Mouse (Mus musculus) embryonic facial prominence, embryonic 12.5 days (tissue): ENCODE measurements at regions not wholly inside any gene's neighbourhood (a gene's known extent, or its start where the extent isn't known, plus 50 kb on each side); places are given as distances from the start of the nearest gene placed in this dataset.

Experiments used
- ATAC-seq: fragments of 200-750 bp; cut with Nextera tagmentation; 2 replicates; pipeline ENCODE4 v1.8.0; 2017; ENCODE audit not compliant: insufficient number of reproducible peaks, insufficient read depth, low FRiP score, low TSS enrichment
- H3K27ac ChIP-seq: fragments of 300-500 bp; sonication (generic); 2 replicates; pipeline ENCODE4 v1.5.1; 2016; ENCODE audit warnings: mild to moderate bottlenecking
- H3K27me3 ChIP-seq: fragments of 300-500 bp; sonication (generic); 2 replicates; pipeline ENCODE4 v1.6.1; 2016; ENCODE audit warnings: mild to moderate bottlenecking, moderate library complexity
- H3K36me3 ChIP-seq: fragments of 300-500 bp; sonication (generic); 2 replicates; pipeline ENCODE4 v1.6.1; 2016; ENCODE audit warnings: mild to moderate bottlenecking
- H3K4me1 ChIP-seq: fragments of 300-500 bp; sonication (generic); 2 replicates; pipeline ENCODE4 v1.6.1; 2016
- H3K4me2 ChIP-seq: fragments of 300-500 bp; sonication (generic); replicated peaks from 2 replicates; pipeline ENCODE4 v1.6.1; 2016; ENCODE audit warnings: mild to moderate bottlenecking, moderate library complexity
- H3K4me3 ChIP-seq: fragments of 300-500 bp; sonication (generic); 2 replicates; pipeline ENCODE4 v1.5.1; 2016; ENCODE audit warnings: mild to moderate bottlenecking
- H3K9ac ChIP-seq: fragments of 300-500 bp; sonication (generic); 2 replicates; pipeline ENCODE4 v1.6.1; 2016; ENCODE audit warnings: mild to moderate bottlenecking, moderate library complexity
- H3K9me3 ChIP-seq: fragments of 300-500 bp; sonication (generic); 2 replicates; pipeline ENCODE4 v1.6.1; 2016; ENCODE audit warnings: mild to moderate bottlenecking, moderate library complexity
- WGBS: fragments of 180-500 bp; shearing (Covaris S2); methylation state at CpG from one replicate; pipeline ENCODE4 v1.1.7; 2016; 5-methylcytosine and 5-hydroxymethylcytosine counted together

DNA sequence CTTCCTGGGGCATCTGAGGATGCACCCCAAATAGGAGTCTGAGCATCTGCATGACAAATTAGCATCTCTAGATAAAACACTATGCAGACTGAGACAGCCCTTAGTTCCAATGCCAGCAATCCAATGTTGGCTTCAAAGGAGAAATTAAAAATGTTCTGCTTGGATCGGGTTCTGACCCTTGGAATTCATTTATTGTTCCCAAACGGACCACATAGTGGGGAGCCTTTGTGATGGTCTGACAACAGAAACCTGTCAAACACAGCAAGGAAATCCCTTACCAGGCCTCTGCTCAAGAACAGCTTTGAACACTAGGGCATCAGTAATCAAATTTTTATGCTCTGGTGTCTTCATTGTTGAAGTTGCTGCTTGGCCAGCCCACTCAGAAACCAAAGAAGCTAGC, 237.1 kb downstream of the Slc4a3 start:
- Histone ChIP-seq H3K27me3 (no peaks in the 10 kb centered on the region), H3K36me3 (no peaks in the 10 kb centered on the region), H3K9ac (no peak overlapping the region), H3K27ac (no peak overlapping the region), H3K9me3 (no peaks in the 10 kb centered on the region), H3K4me1 (no peaks in the 10 kb centered on the region), H3K4me2 (no peak overlapping the region), H3K4me3 (no peak overlapping the region)
- 60% methylated on average over 2 of the region's 2 CpGs for WGBS
- no peak for ATAC-seq

DNA sequence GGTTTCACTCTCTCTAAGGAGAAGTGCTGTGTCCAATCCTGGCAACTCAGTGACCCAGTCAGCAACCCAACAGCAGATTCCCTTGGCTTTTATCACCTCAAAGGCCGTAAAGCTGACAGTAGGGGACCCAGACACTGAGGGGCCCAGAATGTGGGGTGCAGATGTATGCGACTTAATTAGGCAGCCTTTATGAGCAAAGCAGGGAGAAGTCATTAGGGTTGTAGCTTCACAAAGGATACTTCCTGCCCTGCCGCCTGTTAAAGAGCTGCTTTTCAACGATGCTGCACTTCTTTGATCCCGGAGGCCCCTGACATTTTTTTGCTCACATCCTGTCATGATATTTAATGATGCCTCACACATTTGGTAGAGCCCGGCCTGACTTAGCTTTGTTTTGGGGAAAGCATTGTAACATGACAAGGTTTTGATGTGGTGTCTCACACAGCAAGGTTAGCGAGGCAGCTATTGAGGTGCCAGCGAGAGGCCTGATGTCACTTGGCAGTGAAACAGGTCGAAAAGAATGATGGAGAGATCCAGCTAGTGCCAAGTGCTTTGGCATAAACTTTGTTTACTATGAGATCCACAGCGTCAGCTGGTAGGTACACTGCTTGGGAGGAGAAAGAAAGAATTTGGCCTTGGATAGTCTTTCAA, 240.2 kb downstream of the Slc4a3 start:
- Histone ChIP-seq H3K27ac (no peak overlapping the region), H3K36me3 (no peaks in the 10 kb centered on the region), H3K9me3 (no peaks in the 10 kb centered on the region), H3K27me3 (no peaks in the 10 kb centered on the region), H3K9ac (no peak overlapping the region), H3K4me3 (no peak overlapping the region), H3K4me2 (no peak overlapping the region), H3K4me1 (no peaks in the 10 kb centered on the region)
- ATAC-seq = no peak
- WGBS = 62% methylated on average over 10 of the region's 10 CpGs

DNA sequence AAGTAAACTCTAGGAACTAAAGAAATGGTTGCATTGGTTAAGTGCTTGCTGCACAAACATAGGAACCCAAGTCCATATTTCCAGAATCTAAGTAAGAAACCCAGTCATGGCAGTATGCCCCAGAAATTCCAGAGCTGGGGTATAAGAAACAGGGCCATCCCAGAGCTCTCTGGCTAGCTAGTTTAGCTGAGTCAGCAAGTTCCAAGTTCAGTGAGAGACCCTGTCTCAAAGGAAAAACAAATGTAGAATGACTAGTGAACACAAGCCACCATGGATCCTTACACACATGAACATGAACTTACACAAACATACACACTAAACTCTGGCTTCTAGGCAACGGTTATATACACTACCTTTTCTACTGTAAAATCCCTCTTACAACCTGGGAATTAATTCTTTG, 245.4 kb downstream of the Slc4a3 start:
- 87% methylated on average over 1 of the region's 1 CpGs for WGBS
- no peaks in the 10 kb centered on the region for H3K27me3 ChIP-seq

DNA sequence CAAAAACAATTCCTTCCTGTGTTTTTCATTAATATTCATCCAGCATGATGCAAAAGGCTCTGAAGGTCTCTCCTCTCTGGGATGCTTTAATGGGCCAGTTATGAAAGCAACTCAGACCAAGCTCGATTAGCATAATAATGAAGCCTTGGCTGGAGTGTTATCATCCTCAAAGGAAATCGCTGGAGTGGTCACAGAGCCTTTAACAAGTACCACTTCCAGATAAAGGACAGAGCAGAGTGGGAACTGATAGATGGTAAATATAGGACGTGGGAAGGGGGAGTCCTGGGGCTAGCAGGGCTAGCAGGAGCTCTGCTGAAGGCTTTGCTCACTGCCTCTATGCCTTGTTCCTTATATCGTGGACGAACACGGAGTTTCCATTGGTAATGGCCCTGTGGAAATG, 251.7 kb downstream of the Slc4a3 start:
- Histone ChIP-seq H3K4me1 (peaks cover 12% of the 10 kb centered on the region), H3K36me3 (no peaks in the 10 kb centered on the region), H3K4me2 (no peak overlapping the region), H3K27ac (no peak overlapping the region), H3K4me3 (no peak overlapping the region), H3K9ac (no peak overlapping the region), H3K27me3 (no peaks in the 10 kb centered on the region), H3K9me3 (0 out of 2 replicates have a peak, but pooled peaks cover 4% of the 10 kb centered on the region)
- no peak for ATAC-seq
- WGBS = 67% methylated on average over 6 of the region's 6 CpGs

More for the DNA sequence above, 245.4 kb downstream of the Slc4a3 start:
- H3K4me2 ChIP-seq = no peak overlapping the region
- H3K27ac ChIP-seq = no peak overlapping the region
- H3K9ac ChIP-seq = no peak overlapping the region
- H3K9me3 ChIP-seq = 0 out of 2 replicates have a peak, but pooled peaks cover 10% of the 10 kb centered on the region
- no peaks in the 10 kb centered on the region for H3K4me1 ChIP-seq
- H3K36me3 ChIP-seq = no peaks in the 10 kb centered on the region
- ATAC-seq = no peak
- no peak overlapping the region for H3K4me3 ChIP-seq

DNA sequence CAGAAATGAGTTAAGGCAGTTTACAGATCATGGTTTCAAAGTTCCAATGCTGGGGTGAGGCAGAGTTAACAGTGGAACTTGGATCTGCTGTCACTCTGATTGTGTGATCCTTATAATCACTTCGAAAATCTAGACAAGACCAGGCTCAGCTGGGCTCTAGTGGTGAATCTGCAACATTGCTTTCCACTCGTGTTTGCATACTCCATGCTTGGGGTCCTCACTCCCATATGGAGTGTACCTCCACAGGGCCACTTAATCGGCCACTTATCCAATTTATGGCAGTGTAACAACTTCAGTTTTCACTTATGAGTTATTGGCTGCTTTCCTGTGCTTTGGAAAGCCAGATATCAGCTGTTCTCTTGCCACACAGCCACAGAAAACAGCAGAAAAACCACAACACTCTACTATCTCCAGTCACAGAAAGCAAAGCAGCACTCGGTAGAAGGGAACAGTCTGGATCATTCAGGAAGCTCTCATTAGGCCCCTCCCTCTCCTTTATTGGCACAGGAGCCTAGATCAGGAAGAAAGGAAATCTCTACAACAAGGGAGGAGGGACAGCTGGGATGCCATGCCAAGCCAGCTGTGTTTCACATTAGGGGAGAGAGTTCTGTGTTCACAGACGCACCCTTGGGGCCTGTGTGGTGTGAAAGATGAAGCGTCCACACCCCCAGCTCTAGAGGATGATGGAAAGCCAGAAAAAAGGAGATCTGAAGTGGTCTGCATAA, 252.5 kb downstream of the Slc4a3 start:
- Histone ChIP-seq H3K27ac (peak overlapping the region; percentile 23; the same call in 1 of the 2 replicates), H3K9ac (no peak overlapping the region), H3K4me1 (peaks cover 12% of the 10 kb centered on the region), H3K4me3 (no peak overlapping the region), H3K9me3 (no peaks in the 10 kb centered on the region), H3K4me2 (no peak overlapping the region), H3K27me3 (no peaks in the 10 kb centered on the region), H3K36me3 (no peaks in the 10 kb centered on the region)
- WGBS = 60% methylated on average over 6 of the region's 6 CpGs
- no peak for ATAC-seq

DNA sequence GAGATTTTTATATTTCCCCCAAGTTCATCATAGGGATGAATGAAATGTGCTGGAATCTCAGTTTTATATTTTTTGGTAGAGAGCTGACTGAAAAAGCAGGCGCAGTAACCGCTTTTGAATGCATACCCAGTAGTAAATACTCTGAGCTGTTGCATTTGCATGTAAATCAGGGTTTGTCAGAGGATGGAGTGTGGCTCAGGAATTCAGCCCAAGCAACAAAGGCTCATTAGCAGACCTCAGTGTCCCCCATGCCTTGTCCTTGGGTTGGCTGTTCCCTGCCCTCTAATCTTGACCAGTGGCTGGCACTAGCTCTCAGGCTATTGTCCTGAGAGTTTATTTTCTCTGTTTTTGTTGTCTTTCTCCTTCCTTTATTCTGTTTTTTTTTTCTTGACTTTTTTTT, 258.4 kb downstream of the Slc4a3 start:
- no peak overlapping the region for H3K27ac ChIP-seq
- no peak for ATAC-seq

DNA sequence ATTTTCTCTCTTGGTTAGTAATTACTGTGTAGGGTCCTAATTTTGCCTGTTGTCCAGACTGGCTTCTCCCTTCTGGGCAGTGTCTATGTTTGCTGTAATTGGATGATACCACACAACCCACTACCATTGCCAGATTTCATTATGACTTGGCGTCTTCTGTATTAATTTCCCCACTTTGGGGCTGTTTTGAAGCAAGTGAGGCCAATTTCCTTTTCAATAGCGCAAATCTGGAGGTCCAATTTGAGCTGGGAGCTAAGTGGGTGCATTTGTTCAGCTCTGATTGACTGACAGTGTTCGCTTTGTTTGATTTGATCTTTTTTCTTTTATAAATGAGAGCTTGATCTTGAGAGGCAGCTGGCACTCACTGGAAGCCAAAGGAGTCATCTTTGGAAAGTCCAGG, 266.4 kb downstream of the Slc4a3 start:
- Histone ChIP-seq H3K9me3 (no peaks in the 10 kb centered on the region), H3K36me3 (no peaks in the 10 kb centered on the region), H3K4me2 (no peak overlapping the region), H3K27me3 (no peaks in the 10 kb centered on the region), H3K27ac (no peak overlapping the region), H3K4me3 (no peak overlapping the region), H3K9ac (no peak overlapping the region), H3K4me1 (no peaks in the 10 kb centered on the region)
- 74% methylated on average over 3 of the region's 3 CpGs for WGBS
- no peak for ATAC-seq

More for the DNA sequence above, 258.4 kb downstream of the Slc4a3 start:
- Histone ChIP-seq H3K4me3 (no peak overlapping the region), H3K36me3 (no peaks in the 10 kb centered on the region), H3K4me2 (no peak overlapping the region), H3K9me3 (no peaks in the 10 kb centered on the region), H3K4me1 (0 out of 2 replicates have a peak, but pooled peaks cover 6% of the 10 kb centered on the region), H3K27me3 (no peaks in the 10 kb centered on the region), H3K9ac (no peak overlapping the region)
- 46% methylated on average over 2 of the region's 2 CpGs for WGBS

DNA sequence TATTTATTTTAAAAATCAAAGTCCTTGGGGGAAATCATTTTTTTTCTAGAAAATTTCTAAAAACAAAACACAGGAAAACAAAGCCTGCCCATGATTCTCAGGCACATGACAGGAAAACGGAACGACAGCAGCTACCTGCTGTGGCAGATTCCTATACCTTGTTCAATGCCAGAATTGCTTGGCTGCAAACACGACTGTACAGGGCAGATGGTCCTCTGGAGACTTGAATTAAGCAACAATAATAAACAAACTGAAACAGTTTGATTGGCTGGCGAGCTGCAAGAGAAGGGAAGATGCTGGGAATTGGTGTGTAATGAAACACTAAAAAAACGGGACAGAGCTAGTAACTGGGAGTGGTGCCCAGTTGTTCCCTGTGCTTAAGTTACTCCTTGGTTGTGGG, 280.1 kb downstream of the Slc4a3 start:
- Histone ChIP-seq H3K4me1 (peaks cover 5% of the 10 kb centered on the region; the same call in 1 of the 2 replicates), H3K9me3 (no peaks in the 10 kb centered on the region), H3K27ac (0 out of 2 replicates have a peak overlapping the region, but pooled peaks have one; percentile 33), H3K27me3 (no peaks in the 10 kb centered on the region), H3K36me3 (no peaks in the 10 kb centered on the region), H3K4me2 (no peak overlapping the region), H3K4me3 (no peak overlapping the region), H3K9ac (no peak overlapping the region)
- WGBS = 45% methylated on average over 5 of the region's 5 CpGs
- ATAC-seq = no peak

DNA sequence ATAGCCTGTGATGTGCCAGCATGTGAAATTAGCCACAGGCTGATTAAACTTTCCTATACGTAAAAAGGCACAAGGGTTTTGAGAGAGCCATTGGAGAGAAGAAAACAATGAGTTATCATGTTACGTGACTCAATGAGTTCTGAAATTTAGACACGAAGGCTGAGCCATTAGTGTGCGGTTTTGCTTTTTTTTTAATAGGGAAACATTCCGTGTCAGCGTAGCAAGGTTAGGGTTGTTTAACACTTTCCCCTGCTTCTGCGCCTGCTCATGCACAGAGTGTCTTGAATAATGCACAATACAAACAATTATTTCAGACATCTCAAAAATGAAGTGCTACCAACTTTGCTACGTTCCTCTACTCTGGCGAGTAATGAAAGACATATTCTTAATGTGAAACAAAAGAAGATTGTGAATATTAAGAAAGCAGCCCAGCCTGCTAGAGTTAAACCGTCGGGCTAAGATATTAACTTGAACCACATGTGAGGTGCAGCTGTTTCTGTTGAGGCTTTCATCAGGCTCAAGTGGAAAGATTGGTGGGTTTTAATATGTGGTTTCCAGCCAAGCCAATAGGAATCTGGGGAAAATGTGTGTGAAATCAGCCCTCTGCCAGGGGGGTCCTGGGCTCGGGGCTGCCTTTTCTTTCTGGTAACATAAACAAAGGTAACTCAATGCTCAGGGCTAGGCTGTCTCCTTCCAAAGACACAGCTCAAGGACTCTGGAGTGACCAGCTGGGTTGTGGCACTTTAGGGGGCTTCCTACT, 287.2 kb downstream of the Slc4a3 start:
- H3K9me3 ChIP-seq = no peaks in the 10 kb centered on the region
- 10% methylated on average over 12 of the region's 12 CpGs for WGBS
- peak; percentile 89 for ATAC-seq
- peak overlapping the region; percentile 85 for H3K27ac ChIP-seq
- H3K9ac ChIP-seq = no peak overlapping the region
- peak overlapping the region; percentile 21 for H3K4me2 ChIP-seq
- no peaks in the 10 kb centered on the region for H3K36me3 ChIP-seq
- peaks cover 9% of the 10 kb centered on the region for H3K4me1 ChIP-seq
- no peak overlapping the region for H3K4me3 ChIP-seq
- H3K27me3 ChIP-seq = no peaks in the 10 kb centered on the region

DNA sequence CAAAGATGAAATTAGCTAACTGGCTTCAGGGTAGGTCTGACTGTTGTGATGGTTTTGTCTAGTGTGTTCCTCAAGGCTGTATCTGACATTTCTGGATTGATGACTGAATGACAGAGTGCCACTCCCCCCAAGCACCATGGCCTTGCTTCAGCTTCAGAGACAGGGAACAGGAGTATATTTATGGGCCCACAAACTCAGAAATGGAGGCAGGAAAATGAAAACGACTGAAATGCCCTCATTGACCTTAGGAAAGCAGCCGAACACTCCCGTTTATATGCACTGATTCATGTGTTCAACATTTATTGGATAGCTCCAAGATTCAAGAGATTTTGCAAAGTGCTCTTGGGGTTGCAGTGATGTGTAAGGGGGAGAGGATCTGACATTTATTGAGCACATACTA, 288.3 kb downstream of the Slc4a3 start:
- Histone ChIP-seq H3K4me1 (peaks cover 9% of the 10 kb centered on the region), H3K4me3 (no peak overlapping the region), H3K36me3 (no peaks in the 10 kb centered on the region), H3K9ac (no peak overlapping the region), H3K4me2 (no peak overlapping the region), H3K27ac (no peak overlapping the region; the same call in 1 of the 2 replicates), H3K9me3 (no peaks in the 10 kb centered on the region), H3K27me3 (no peaks in the 10 kb centered on the region)
- 61% methylated on average over 3 of the region's 3 CpGs for WGBS
- no peak for ATAC-seq

DNA sequence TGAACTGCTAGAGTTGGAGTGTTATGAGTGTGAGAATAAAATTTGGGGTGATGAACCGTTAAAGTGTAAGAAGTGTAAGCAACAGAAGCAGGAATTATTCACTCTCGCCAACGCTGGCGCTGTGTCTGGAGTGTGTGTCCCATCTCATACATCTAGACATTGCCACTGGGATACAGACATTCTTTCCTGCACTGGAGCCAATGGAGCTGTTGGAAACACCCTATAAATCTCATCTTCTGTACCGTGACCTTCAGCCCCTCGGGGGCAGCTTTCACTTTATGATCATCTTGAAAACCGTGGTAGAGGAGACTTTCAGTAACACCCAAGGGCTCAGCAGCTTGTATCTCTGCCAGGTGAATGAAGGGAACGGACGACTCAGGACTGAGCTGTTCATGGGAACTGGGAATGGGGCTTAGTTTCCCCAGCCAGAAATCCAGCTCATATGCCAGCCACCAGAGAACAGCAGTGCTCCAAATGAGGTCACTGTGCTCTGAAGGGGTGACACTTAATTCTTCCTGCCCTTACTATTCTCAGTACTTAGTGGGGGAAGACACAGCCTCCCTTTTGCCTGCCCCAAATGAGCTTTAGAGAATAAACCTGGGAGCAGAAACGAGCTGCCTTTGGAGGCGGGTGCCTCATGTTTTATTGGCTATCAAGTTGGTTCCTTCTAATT, 293.6 kb downstream of the Slc4a3 start:
- no peak for ATAC-seq
- Histone ChIP-seq H3K4me2 (no peak overlapping the region), H3K4me1 (peaks cover 19% of the 10 kb centered on the region), H3K36me3 (no peaks in the 10 kb centered on the region), H3K27me3 (no peaks in the 10 kb centered on the region), H3K4me3 (no peak overlapping the region), H3K27ac (no peak overlapping the region), H3K9ac (no peak overlapping the region), H3K9me3 (no peaks in the 10 kb centered on the region)
- WGBS = 82% methylated on average over 11 of the region's 11 CpGs
